Mouse (Mus musculus) adrenal gland, postnatal 10 days (tissue): ENCODE measurements around the gene Zfp583. TPM values are rescaled to one million over a fixed set of nuclear protein-coding genes. Genes with fewer than 3 reads are reported as not detected.

Experiments used
- DNase-seq: peaks from one replicate; pipeline ENCODE4 v3.0.0; 2021; ENCODE audit warnings: mixed read lengths
- total RNA-seq, 2 experiments: library from RNA; stranded (reverse); gene quantifications; 2 replicates each; pipeline ENCODE4 v1.2.3; 2021

The Zfp583 gene
- total RNA-seq, 2 experiments from 2014 or later = 2.7 to 3.1 TPM

DNA sequence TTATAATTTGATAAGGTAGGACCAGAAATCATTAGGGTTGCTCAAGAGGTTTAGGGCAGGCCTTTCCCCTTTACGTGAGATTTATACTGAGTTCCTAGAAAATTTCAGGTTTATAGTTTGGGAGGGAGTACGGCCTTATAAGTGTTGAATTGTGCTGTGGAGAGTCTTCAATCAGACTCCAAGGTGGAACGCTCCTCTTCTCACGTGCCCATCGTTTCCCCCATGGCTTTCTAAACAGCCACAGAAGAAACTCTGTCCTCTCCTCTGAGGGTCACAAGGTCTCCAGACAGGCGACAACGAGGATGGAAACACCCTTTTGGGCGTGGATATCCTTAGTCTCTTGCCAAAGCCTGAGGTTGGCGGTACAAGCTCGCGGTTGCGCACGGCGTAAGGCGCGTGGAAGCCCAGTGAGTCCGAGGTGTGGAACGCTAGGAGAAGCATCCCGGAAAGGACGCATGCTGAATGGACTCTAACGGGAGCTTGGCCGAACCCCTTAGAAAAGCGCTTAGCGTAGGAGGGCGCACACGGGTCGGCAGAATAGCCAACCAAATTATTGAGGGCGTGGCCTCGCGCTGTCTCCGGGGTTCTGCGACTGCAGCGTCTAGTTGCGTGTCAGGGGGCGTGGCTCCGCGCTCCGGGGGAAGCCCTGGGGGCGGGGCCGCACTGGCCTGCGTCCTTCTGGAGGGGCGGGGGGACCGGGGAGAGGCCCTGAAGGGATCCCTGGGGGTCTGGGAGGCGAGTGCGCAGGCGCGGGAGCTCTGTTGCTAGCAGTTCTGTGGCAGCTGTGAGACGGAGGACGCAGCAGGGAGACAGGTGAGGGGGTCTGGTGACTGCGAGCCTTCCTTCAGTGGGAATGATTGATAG is 45.0 kb downstream of the Zfp583 start, which contains the start of gene Zfp667:
TSS of gene Zfp667 (plus strand) at position 738 of the 864 bp plus-strand sequence.
- peak; percentile 100 for DNase-seq

DNA sequence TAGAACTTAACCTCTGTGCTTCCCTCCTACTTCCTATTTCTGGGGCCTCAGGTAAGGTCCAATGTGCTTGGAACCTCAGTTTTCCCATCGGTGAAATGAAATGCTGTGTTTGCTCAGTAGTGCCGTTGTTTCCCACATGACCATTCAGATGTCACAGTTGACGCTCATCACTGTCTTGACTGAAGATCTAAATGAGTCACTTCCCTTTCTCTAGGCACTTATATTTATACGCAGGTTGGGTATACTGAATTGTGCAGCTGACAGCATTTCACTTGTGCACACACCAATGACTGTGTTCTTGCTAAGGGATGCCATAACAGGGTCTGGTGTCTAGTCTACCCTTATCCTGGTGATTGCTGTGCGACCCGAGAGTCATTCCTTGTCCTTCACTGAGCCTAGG is 45.7 kb downstream of the Zfp583 start:
- DNase-seq = no peak

- DNase-seq = no peak
Observed at GRCm38 (mm10) chr7:6284442-6285012, 46.6 kb downstream of the Zfp583 start.

- DNase-seq = peak; percentile 82
Observed at GRCm38 (mm10) chr7:6283451-6284075, 47.5 kb downstream of the Zfp583 start.

GRCm38 (mm10) chr7:6282749-6283148 is 48.3 kb downstream of the Zfp583 start:
- peak; percentile 85 for DNase-seq

GRCm38 (mm10) chr7:6277906-6278305 is 53.2 kb downstream of the Zfp583 start:
- DNase-seq = no peak

- DNase-seq = peak; percentile 53
Observed at GRCm38 (mm10) chr7:6265695-6266094, 65.4 kb downstream of the Zfp583 start.

Other genes with a start within 250 kb of the Zfp583 start
- gene Zfp787, start 175.3 kb downstream of the Zfp583 start, total RNA-seq = 10 to 100 TPM; 46.2 to 61.5 TPM
- 10 to 100 TPM; 26.4 to 27.9 TPM for gene Zfp444, start 159.1 kb downstream of the Zfp583 start, total RNA-seq
- not detected for gene Galp, start 134.2 kb downstream of the Zfp583 start, total RNA-seq
- not detected for gene Zscan5b, start 109.0 kb downstream of the Zfp583 start, total RNA-seq
- gene Epp13, start 78.6 kb downstream of the Zfp583 start, total RNA-seq = not detected
- 1 to 10 TPM; 6.4 to 7.8 TPM for gene Zfp667, start 44.7 kb downstream of the Zfp583 start, total RNA-seq
- gene Gm3854, start 12.5 kb upstream of the Zfp583 start, total RNA-seq = under 1 TPM; 0.87 to 0.91 TPM
- 1 to 10 TPM; 1.1 to 2.6 TPM for gene Zfp78, start 32.0 kb upstream of the Zfp583 start, total RNA-seq
- 1 to 10 TPM; 3.9 to 8.9 TPM for gene Zfp28, start 52.0 kb upstream of the Zfp583 start, total RNA-seq
- gene Smim17, start 67.4 kb upstream of the Zfp583 start, total RNA-seq = under 1 TPM; 0.21 to 0.36 TPM
- gene Gm20715, start 79.0 kb upstream of the Zfp583 start, total RNA-seq = under 1 TPM in 1 of 2 experiments, not detected in 1; 0.09 TPM
- gene Olfr1344, start 107.4 kb upstream of the Zfp583 start, total RNA-seq = not detected
- gene Olfr1336, start 124.9 kb upstream of the Zfp583 start, total RNA-seq = not detected
- not detected for gene Olfr1346, start 135.8 kb upstream of the Zfp583 start, total RNA-seq
- gene Olfr5, start 155.7 kb upstream of the Zfp583 start, total RNA-seq = not detected
- gene Olfr1347, start 168.5 kb upstream of the Zfp583 start, total RNA-seq = not detected
- gene Olfr1348, start 177.5 kb upstream of the Zfp583 start, total RNA-seq = not detected
- not detected for gene Olfr1349, start 191.7 kb upstream of the Zfp583 start, total RNA-seq
- gene Olfr1350, start 233.6 kb upstream of the Zfp583 start, total RNA-seq = not detected